Mouse (Mus musculus) embryonic facial prominence, embryonic 14.5 days (tissue): ENCODE measurements at regions not wholly inside any gene's neighbourhood (a gene's known extent, or its start where the extent isn't known, plus 50 kb on each side); places are given as distances from the start of the nearest gene placed in this dataset.

Experiments used
- ATAC-seq: fragments of 200-750 bp; cut with Nextera tagmentation; 2 replicates; pipeline ENCODE4 v1.8.0; 2017; ENCODE audit warnings: low read depth, moderate number of reproducible peaks, moderate TSS enrichment
- DNase-seq: peaks from one replicate; pipeline ENCODE4 v3.0.0-alpha.2; 2015; ENCODE audit warnings: low spot score
- H3K27ac ChIP-seq: fragments of 300-500 bp; sonication (generic); replicated peaks from 2 replicates; pipeline ENCODE4 v1.5.1; 2014; ENCODE audit warnings: low read depth, mild to moderate bottlenecking, low read length, moderate library complexity
- H3K27me3 ChIP-seq: fragments of 300-500 bp; sonication (generic); replicated peaks from 2 replicates; pipeline ENCODE4 v1.6.1; 2014; ENCODE audit warnings: low read length; ENCODE audit not compliant: control insufficient read depth, insufficient read depth
- H3K36me3 ChIP-seq: fragments of 300-500 bp; sonication (generic); 2 replicates; pipeline ENCODE4 v1.6.1; 2014; ENCODE audit warnings: low read length, mixed read lengths; ENCODE audit not compliant: control insufficient read depth, insufficient read depth
- H3K4me1 ChIP-seq: fragments of 300-500 bp; sonication (generic); 2 replicates; pipeline ENCODE4 v1.6.1; 2014; ENCODE audit warnings: antibody characterized with exemption, low read length; ENCODE audit not compliant: control insufficient read depth, insufficient read depth
- H3K4me2 ChIP-seq: fragments of 300-500 bp; sonication (generic); 2 replicates; pipeline ENCODE4 v1.6.1; 2014; ENCODE audit warnings: low read depth, mild to moderate bottlenecking, low read length, moderate library complexity, mixed read lengths
- H3K4me3 ChIP-seq: fragments of 300-500 bp; sonication (generic); 2 replicates; pipeline ENCODE4 v1.5.1; 2014; ENCODE audit warnings: low read depth, mild to moderate bottlenecking, low read length
- H3K9ac ChIP-seq: fragments of 300-500 bp; sonication (generic); 2 replicates; pipeline ENCODE4 v1.6.1; 2014; ENCODE audit warnings: low read depth, mild to moderate bottlenecking, low read length, moderate library complexity, mixed read lengths
- H3K9me3 ChIP-seq: fragments of 300-500 bp; sonication (generic); 2 replicates; pipeline ENCODE4 v1.6.1; 2016; ENCODE audit warnings: low read length; ENCODE audit not compliant: control insufficient read depth
- WGBS: fragments of 180-500 bp; shearing (Covaris S2); extraction: QIAGEN DNeasy Blood & Tissue Kit; methylation state at CpG from one replicate; pipeline ENCODE4 v1.1.7; 2014; 5-methylcytosine and 5-hydroxymethylcytosine counted together

DNA sequence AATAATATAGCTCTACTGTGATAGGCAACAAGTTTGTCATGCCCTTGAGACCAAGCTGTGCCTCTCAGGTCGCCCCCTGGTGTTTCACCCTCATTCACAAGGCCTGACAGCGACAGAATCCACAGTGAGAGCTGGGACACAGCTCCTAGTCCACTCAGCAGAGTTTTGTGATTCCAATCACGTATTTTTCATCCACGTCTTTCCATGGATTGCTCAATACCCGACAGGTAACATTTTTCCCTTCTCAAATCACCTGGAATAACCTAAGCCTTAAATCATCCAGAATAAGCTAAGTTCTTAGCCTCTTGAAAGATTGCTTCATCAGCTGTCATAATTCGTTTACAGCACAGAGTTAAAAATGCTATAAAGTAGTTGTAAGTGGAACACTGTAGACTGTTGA lies 211.3 kb downstream of the Ccdc91 start:
- Histone ChIP-seq H3K27me3 (no peaks in the 10 kb centered on the region), H3K4me1 (no peaks in the 10 kb centered on the region), H3K4me3 (no peak overlapping the region), H3K9me3 (no peaks in the 10 kb centered on the region), H3K9ac (no peak overlapping the region), H3K27ac (no peak overlapping the region), H3K4me2 (no peak overlapping the region), H3K36me3 (no peaks in the 10 kb centered on the region)
- ATAC-seq (no peak), DNase-seq (no peak)
- WGBS, result 74% methylated on average over 6 of the region's 6 CpGs

DNA sequence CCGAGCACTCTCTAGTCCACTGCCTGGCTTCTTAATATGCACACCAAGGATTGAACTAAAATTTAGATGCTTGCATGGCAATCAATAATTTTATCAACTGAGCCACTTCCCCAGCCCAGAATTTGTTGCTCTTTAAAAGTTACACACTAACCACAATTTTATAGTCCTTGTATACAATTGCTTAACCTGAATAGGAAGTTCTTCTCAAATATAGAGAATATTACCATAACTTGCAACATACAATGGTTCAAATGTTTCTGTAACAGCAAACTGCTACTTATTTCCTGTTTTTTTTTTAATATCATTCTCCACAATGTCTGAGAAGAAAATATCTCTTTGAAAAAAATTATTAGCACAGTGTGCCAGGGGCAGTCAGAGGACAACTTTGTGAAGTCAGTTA lies 222.6 kb downstream of the Ccdc91 start:
- WGBS, result 94% methylated on average over 1 of the region's 1 CpGs
- no peak overlapping the region for H3K4me2 ChIP-seq

DNA sequence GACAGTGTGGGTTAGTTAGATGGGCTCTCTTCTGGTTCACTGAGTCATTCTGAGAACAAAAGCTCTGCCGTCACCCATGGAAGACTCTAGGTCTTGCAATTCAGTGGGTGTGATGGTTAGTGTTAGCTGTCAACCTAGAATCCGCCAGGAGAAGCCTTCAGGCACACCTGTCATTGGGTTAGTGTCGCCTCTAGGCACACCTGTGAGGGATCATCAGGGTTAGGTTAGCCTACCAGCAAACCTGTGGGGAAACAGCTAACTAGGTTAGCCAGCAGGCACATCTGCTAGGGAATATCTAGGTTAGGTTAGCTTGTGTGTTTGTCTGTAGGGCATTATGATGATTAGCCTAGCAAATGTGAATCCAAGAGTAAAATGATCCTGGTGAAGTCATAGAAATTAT lies 223.8 kb downstream of the Ccdc91 start:
- no peaks in the 10 kb centered on the region for H3K36me3 ChIP-seq
- WGBS, result 78% methylated on average over 3 of the region's 3 CpGs
- H3K4me1 ChIP-seq, result peaks cover 7% of the 10 kb centered on the region; the same call in 1 of the 2 replicates

More for the DNA sequence above, 222.6 kb downstream of the Ccdc91 start:
- no peak overlapping the region for H3K4me3 ChIP-seq
- no peak overlapping the region for H3K27ac ChIP-seq
- ATAC-seq, result no peak
- peaks cover 3% of the 10 kb centered on the region; the same call in 1 of the 2 replicates for H3K4me1 ChIP-seq
- H3K9ac ChIP-seq, result no peak overlapping the region
- DNase-seq, result no peak
- no peaks in the 10 kb centered on the region for H3K36me3 ChIP-seq
- H3K9me3 ChIP-seq, result no peaks in the 10 kb centered on the region
- no peaks in the 10 kb centered on the region for H3K27me3 ChIP-seq

DNA sequence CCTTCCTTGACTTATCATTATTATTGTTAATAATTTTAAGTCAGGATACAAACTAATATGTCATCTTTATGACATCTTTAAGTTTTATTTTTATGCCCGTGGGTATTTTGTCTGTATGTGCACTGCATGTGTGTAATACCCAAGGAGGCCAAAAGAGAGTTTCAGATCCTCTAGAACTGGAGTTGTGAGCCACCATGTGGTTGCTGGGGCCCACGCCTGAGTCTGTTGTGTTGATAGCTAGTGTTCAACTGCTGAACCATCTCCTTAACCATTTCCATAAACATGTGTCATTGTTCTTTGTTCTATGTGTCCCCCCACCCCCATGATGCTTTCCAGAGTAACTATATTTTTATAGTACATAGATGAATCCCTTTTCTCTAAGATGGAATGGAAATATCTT lies 225.0 kb downstream of the Ccdc91 start:
- no peaks in the 10 kb centered on the region for H3K27me3 ChIP-seq
- no peaks in the 10 kb centered on the region for H3K36me3 ChIP-seq
- peaks cover 7% of the 10 kb centered on the region; the same call in 1 of the 2 replicates for H3K4me1 ChIP-seq
- ATAC-seq (no peak), DNase-seq (no peak)
- no peak overlapping the region for H3K4me2 ChIP-seq
- no peaks in the 10 kb centered on the region for H3K9me3 ChIP-seq
- H3K4me3 ChIP-seq, result no peak overlapping the region
- no peak overlapping the region for H3K9ac ChIP-seq
- H3K27ac ChIP-seq, result no peak overlapping the region
- 73% methylated on average over 2 of the region's 2 CpGs for WGBS

More for the DNA sequence above, 223.8 kb downstream of the Ccdc91 start:
- Histone ChIP-seq H3K27ac (no peak overlapping the region), H3K9me3 (no peaks in the 10 kb centered on the region), H3K4me3 (no peak overlapping the region), H3K4me2 (no peak overlapping the region), H3K27me3 (no peaks in the 10 kb centered on the region), H3K9ac (no peak overlapping the region)
- no peak for DNase-seq
- no peak for ATAC-seq

DNA sequence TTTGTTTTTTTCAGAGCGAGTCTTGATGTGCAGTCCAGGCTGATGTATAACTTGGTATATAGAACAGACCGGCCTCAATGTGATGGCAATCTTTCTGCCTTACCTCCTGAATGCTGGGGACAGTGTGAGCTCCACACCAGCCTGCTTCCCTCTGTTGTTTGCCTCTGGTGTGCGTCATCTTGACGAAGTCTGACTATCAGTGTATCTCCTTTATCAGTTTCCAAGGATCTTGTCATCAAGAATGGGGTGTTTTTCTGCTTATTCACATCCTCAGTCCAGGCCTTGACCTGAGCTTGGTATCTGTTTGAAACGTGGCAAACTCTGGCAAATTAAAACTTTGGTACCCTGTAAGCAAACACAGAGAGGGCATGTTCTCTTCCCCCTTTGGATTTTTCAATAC lies 226.3 kb downstream of the Ccdc91 start:
- ATAC-seq (no peak), DNase-seq (no peak)
- no peaks in the 10 kb centered on the region for H3K27me3 ChIP-seq
- no peak overlapping the region for H3K4me2 ChIP-seq
- no peak overlapping the region for H3K27ac ChIP-seq
- H3K4me3 ChIP-seq, result no peak overlapping the region
- no peaks in the 10 kb centered on the region for H3K36me3 ChIP-seq
- H3K4me1 ChIP-seq, result peaks cover 7% of the 10 kb centered on the region; the same call in 1 of the 2 replicates
- H3K9ac ChIP-seq, result no peak overlapping the region
- no peaks in the 10 kb centered on the region for H3K9me3 ChIP-seq
- WGBS, result 85% methylated on average over 5 of the region's 5 CpGs

DNA sequence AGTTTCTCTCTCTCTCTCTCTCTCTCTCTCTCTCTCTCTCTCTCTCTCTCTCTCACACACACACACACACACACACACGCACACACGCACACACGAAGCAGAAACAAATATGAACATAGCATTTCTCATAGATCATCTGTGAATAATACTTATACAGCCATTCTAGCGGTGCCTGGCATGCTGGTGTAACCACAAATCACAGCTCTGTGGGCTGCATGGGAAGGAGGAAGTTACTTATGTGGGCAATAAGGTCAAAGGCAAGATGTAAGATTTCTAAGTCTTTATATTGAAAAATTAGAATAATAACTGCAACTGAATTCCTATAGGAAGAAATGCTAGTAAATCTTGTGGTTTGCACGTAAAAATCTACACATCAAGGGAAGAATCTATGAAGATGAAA lies 228.7 kb downstream of the Ccdc91 start:
- 79% methylated on average over 5 of the region's 5 CpGs for WGBS

DNA sequence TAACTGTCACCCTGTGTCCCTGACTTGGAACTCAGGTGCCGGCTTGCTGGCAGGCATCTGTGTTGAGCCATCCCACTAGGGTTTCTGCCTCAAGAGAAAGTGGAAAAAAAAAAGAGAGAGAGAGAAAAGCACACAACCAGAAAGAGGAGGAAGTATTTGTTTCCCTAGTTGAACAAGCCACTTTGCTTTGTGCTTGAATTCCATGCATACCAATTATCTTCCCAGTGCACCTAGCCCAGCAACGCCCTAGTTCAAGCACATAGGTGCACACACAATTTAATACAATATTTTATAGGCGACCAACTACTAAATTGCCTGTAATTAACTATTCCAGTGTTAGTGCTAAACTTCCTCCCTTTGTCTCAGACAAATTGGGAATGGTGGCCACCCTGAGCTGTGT lies 230.3 kb downstream of the Ccdc91 start:
- Histone ChIP-seq H3K9me3 (no peaks in the 10 kb centered on the region), H3K9ac (no peak overlapping the region), H3K27me3 (no peaks in the 10 kb centered on the region), H3K4me2 (no peak overlapping the region), H3K4me1 (peaks cover 7% of the 10 kb centered on the region; the same call in 1 of the 2 replicates), H3K4me3 (no peak overlapping the region), H3K36me3 (no peaks in the 10 kb centered on the region), H3K27ac (no peak overlapping the region)
- WGBS, result 66% methylated on average over 3 of the region's 3 CpGs
- no peak for ATAC-seq
- no peak for DNase-seq

More for the DNA sequence above, 228.7 kb downstream of the Ccdc91 start:
- Histone ChIP-seq H3K4me2 (no peak overlapping the region), H3K9ac (no peak overlapping the region), H3K9me3 (no peaks in the 10 kb centered on the region), H3K4me1 (peaks cover 7% of the 10 kb centered on the region; the same call in 1 of the 2 replicates), H3K36me3 (no peaks in the 10 kb centered on the region), H3K4me3 (no peak overlapping the region), H3K27me3 (no peaks in the 10 kb centered on the region), H3K27ac (no peak overlapping the region)
- ATAC-seq, result no peak
- DNase-seq, result no peak

DNA sequence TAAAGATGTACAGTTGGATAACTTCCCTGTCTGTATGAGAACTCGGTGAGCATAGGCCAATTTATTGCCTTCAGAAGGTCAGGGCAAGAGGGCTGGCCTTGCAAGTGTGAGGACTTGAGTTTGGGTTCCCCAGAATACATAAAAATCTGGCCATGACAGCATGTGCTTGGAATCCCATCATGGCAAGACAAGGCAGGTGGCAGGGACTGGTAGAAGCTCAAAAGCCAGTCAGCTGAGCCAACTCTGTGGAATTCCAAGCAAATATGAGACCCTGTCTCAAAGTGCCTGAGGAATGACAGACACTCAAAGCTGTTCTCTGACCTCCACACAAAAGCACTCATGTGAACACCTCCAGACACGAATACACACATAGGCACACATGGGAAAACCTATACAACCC lies 231.1 kb downstream of the Ccdc91 start:
- Histone ChIP-seq H3K27ac (no peak overlapping the region), H3K27me3 (no peaks in the 10 kb centered on the region), H3K4me2 (no peak overlapping the region), H3K4me3 (no peak overlapping the region), H3K4me1 (peaks cover 7% of the 10 kb centered on the region; the same call in 1 of the 2 replicates), H3K9me3 (no peaks in the 10 kb centered on the region), H3K36me3 (no peaks in the 10 kb centered on the region), H3K9ac (no peak overlapping the region)
- 89% methylated on average over 2 of the region's 2 CpGs for WGBS
- DNase-seq (no peak), ATAC-seq (no peak)

DNA sequence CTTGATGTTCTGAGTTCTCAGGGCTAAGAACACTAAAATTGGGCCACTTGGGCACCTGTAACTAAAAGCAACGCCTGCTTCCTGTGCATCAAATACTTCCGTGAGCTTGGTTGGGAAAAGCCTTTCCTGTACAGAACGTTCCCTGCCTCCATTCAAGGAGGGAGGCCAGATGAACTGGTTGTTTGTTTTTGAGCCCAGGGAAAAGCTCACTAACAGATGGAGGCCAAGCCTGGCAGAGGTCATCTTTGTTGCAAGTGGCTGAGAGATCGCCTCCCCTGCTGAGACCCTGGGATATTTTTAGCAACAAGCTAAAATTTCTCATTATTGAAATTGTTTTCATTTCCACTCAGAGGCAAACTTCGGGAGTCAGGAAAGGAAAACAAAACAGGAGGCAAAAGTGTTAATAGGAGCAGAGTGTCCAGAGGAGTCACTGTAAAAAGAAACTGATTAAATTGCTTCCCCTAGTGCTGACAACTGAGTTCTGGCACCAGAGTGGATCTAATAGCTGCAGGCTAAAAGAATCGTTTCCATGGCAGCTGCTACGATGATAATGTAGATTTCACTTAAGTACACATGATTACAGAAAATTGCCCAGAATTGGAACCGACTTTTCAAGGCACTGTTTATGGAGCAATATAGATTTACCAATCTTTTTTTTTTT lies 242.6 kb downstream of the Ccdc91 start:
- H3K4me3 ChIP-seq, result no peak overlapping the region
- DNase-seq, result peak; percentile 83
- H3K27ac ChIP-seq, result no peak overlapping the region
- no peaks in the 10 kb centered on the region for H3K36me3 ChIP-seq
- H3K9me3 ChIP-seq, result no peaks in the 10 kb centered on the region
- H3K4me2 ChIP-seq, result peak overlapping the region; percentile 13; the same call in 1 of the 2 replicates
- 8% methylated on average over 8 of the region's 8 CpGs for WGBS
- no peak overlapping the region for H3K9ac ChIP-seq
- peaks cover 16% of the 10 kb centered on the region; the same call in 1 of the 2 replicates for H3K4me1 ChIP-seq
- peak; percentile 26; the same call in 1 of the 2 replicates for ATAC-seq
- no peaks in the 10 kb centered on the region for H3K27me3 ChIP-seq
